Mouse (Mus musculus) heart, embryonic 15.5 days (tissue): ENCODE results near the gene Syt7. TPM values are rescaled to one million over a fixed set of nuclear protein-coding genes. Genes with fewer than 3 reads are reported as not detected.
A peak's percentile ranks its signal among the peaks of the same experiment; 100 is the strongest.

Experiments used
- ATAC-seq: fragments of 200-750 bp; cut with Nextera tagmentation; replicated peaks from 2 replicates; pipeline ENCODE4 v1.8.0; 2017; ENCODE audit warnings: low read depth, moderate TSS enrichment; ENCODE audit not compliant: insufficient number of reproducible peaks, insufficient read depth, low FRiP score
- H3K27ac ChIP-seq: fragments of 300-500 bp; sonication (generic); 2 replicates; pipeline ENCODE4 v1.5.1; 2015; ENCODE audit warnings: mild to moderate bottlenecking, inconsistent platforms
- H3K27me3 ChIP-seq: fragments of 300-500 bp; sonication (generic); 2 replicates; pipeline ENCODE4 v1.6.1; 2015; ENCODE audit warnings: inconsistent platforms
- H3K36me3 ChIP-seq: fragments of 300-500 bp; sonication (generic); 2 replicates; pipeline ENCODE4 v1.6.1; 2015; ENCODE audit warnings: mild to moderate bottlenecking, inconsistent platforms
- H3K4me1 ChIP-seq: fragments of 300-500 bp; sonication (generic); replicated peaks from 2 replicates; pipeline ENCODE4 v1.6.1; 2015; ENCODE audit warnings: inconsistent platforms
- H3K4me2 ChIP-seq: fragments of 300-500 bp; sonication (generic); 2 replicates; pipeline ENCODE4 v1.6.1; 2015; ENCODE audit warnings: inconsistent platforms, mild to moderate bottlenecking, moderate library complexity
- H3K4me3 ChIP-seq: fragments of 300-500 bp; sonication (generic); 2 replicates; pipeline ENCODE4 v1.5.1; 2015; ENCODE audit warnings: mild to moderate bottlenecking, inconsistent platforms
- H3K9ac ChIP-seq: fragments of 300-500 bp; sonication (generic); 2 replicates; pipeline ENCODE4 v1.6.1; 2015; ENCODE audit warnings: mild to moderate bottlenecking, inconsistent platforms
- H3K9me3 ChIP-seq: fragments of 300-500 bp; sonication (generic); replicated peaks from 2 replicates; pipeline ENCODE4 v1.6.1; 2016; ENCODE audit warnings: inconsistent platforms
- WGBS: fragments of 180-500 bp; shearing (Covaris S2); methylation state at CpG from one replicate; pipeline ENCODE4 v1.1.7; 2015; ENCODE audit warnings: mixed read lengths; 5-methylcytosine and 5-hydroxymethylcytosine counted together
- polyA plus RNA-seq: library from polyadenylated mRNA; unstranded; fragments of >200 nt; fragmentation: Nextera tagmentation; extraction: Ambion mirVana; gene quantifications from 2 replicates; pipeline ENCODE4 v1.2.1, GENCODE M21; 2015

The Syt7 gene
- polyA plus RNA-seq, 1 experiment from 2014 or later: 0.48 TPM

DNA sequence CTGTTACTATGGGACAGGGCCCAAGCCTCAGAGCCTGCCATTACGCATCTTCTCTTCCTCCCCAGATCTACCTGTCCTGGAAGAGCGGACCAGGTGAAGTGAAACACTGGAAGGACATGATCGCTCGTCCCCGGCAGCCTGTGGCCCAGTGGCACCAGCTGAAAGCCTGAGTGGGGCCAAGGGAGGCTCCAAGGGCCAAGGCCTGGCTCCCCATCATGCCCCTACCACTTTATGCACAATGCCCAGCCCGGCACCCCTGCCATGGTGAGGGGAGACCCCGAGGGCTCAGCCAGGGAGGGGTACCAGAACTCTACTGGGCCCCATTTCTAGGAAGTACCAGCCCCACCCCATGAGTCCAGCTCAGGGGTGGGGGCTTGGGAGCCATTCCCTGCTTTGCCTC is 59.4 kb downstream of the Syt7 start:
- Histone ChIP-seq H3K36me3 (no peaks in the 10 kb centered on the region), H3K4me2 (no peak overlapping the region), H3K4me3 (no peak overlapping the region), H3K9ac (no peak overlapping the region), H3K4me1 (no peaks in the 10 kb centered on the region), H3K27ac (no peak overlapping the region), H3K9me3 (no peaks in the 10 kb centered on the region), H3K27me3 (peaks cover 30% of the 10 kb centered on the region)
- no peak for ATAC-seq
- WGBS: 93% methylated on average over 7 of the region's 7 CpGs

DNA sequence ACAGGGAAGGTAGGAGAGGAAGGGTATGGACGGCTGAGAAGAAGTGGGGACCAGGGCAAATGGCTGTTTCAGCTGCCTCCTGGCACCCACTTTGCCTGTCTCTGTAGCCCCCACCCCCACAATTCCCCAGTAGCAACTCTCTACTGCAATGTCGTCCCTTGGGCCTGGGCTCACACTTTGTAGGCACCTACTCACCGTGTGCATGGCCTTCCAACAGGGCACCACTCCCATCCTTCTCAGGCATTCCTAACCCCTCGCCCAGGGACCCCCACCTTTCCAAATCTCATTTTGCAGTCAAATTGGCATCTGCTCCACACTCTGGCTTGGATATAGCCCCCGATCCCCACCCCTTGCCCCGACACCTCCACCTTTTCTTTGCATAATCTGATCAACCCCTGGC is 60.3 kb downstream of the Syt7 start:
- no peak overlapping the region for H3K9ac ChIP-seq
- no peaks in the 10 kb centered on the region for H3K9me3 ChIP-seq
- no peak for ATAC-seq
- H3K4me1 ChIP-seq: no peaks in the 10 kb centered on the region
- H3K4me3 ChIP-seq: no peak overlapping the region
- H3K27me3 ChIP-seq: peaks cover 38% of the 10 kb centered on the region
- no peaks in the 10 kb centered on the region for H3K36me3 ChIP-seq
- H3K27ac ChIP-seq: no peak overlapping the region
- H3K4me2 ChIP-seq: no peak overlapping the region
- WGBS: 52% methylated on average over 6 of the region's 6 CpGs

DNA sequence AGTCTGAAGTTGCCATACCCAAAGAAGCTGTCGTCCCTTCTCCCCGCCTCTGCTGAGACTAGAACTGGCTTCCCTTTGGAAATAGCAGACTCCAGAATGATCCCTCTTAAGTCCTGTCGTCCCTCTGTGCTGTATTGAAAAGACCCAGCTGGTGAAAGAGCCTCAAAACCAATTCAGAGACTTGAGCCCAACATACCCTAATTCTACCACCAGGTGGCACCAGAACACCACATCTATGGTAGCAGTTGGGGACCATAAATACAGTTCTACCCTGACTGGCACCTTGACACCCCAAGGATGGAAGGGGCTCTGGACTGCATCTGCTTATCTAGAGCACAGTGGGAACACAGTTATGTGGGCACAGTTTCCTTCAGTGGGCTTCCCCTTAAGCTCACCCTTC is 60.8 kb downstream of the Syt7 start:
- Histone ChIP-seq H3K27me3 (peaks cover 44% of the 10 kb centered on the region), H3K4me1 (no peaks in the 10 kb centered on the region), H3K4me2 (no peak overlapping the region), H3K4me3 (no peak overlapping the region), H3K9me3 (no peaks in the 10 kb centered on the region), H3K36me3 (no peaks in the 10 kb centered on the region), H3K27ac (no peak overlapping the region), H3K9ac (no peak overlapping the region)
- ATAC-seq: 0 out of 2 replicates have a peak, but pooled peaks have one; percentile 16
- 4% methylated on average over 3 of the region's 3 CpGs for WGBS

DNA sequence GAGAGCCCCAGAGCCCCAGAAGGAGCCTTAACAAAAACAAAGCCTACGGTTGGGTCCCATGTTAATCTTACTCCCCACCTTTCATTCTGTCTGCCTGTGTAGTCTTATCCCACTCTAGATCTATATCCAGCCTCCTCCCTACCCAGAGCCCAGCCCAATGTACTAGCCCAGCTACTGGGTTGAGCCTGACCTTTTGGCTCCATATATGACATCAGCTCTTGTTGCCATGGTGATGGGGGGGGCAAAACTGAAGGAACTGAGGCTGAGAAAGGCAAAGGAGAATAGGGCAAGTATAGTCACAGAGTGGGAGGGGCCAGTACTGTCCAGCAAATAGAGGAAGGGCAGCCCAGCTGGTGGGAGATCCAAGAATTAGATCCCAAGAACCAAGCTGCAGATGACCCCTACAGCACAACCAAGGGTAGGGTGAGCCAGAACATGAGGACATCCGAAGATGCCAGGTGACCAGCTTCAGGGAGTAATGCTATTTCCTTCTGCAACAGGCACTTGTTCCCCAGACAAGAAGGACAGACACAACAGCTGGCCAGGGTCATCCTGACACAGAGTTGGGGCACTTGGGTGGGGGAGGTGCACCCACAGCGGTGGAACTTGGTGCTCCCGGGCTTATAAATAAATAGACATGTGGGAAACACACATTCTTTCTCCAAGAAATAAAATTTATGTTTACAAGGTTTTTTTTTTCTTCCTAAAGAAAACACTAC is 66.0 kb downstream of the Syt7 start:
- WGBS: 49% methylated on average over 4 of the region's 4 CpGs
- ATAC-seq: no peak

DNA sequence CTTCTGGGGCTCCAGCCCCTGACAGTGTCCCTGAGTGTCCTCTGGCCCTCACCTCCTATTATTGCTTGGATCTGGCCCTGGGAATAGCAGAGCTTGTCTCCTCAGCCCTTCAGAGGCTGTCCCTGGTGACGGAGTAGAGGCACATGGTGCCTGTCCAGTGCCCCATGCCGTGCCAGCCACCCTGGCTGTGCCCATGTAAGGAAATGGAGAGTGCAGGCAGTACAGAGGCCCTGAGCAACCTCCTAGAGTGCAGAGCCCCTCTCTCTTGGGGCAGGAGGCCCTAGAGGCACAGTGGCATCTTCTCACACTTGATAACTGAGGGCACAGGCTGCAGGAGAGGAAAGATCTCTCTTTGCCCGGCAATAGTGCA is 66.5 kb downstream of the Syt7 start:
- Histone ChIP-seq H3K27me3 (peaks cover 96% of the 10 kb centered on the region), H3K27ac (no peak overlapping the region), H3K36me3 (no peaks in the 10 kb centered on the region), H3K9ac (no peak overlapping the region), H3K4me1 (peaks cover 19% of the 10 kb centered on the region), H3K4me3 (no peak overlapping the region), H3K9me3 (no peaks in the 10 kb centered on the region), H3K4me2 (no peak overlapping the region)
- WGBS: 66% methylated on average over 3 of the region's 3 CpGs
- ATAC-seq: no peak

More for the DNA sequence above, 66.0 kb downstream of the Syt7 start:
- Histone ChIP-seq H3K9me3 (no peaks in the 10 kb centered on the region), H3K27me3 (peaks cover 95% of the 10 kb centered on the region), H3K9ac (no peak overlapping the region), H3K36me3 (no peaks in the 10 kb centered on the region), H3K4me3 (no peak overlapping the region), H3K4me1 (peaks cover 19% of the 10 kb centered on the region), H3K4me2 (no peak overlapping the region), H3K27ac (no peak overlapping the region)

DNA sequence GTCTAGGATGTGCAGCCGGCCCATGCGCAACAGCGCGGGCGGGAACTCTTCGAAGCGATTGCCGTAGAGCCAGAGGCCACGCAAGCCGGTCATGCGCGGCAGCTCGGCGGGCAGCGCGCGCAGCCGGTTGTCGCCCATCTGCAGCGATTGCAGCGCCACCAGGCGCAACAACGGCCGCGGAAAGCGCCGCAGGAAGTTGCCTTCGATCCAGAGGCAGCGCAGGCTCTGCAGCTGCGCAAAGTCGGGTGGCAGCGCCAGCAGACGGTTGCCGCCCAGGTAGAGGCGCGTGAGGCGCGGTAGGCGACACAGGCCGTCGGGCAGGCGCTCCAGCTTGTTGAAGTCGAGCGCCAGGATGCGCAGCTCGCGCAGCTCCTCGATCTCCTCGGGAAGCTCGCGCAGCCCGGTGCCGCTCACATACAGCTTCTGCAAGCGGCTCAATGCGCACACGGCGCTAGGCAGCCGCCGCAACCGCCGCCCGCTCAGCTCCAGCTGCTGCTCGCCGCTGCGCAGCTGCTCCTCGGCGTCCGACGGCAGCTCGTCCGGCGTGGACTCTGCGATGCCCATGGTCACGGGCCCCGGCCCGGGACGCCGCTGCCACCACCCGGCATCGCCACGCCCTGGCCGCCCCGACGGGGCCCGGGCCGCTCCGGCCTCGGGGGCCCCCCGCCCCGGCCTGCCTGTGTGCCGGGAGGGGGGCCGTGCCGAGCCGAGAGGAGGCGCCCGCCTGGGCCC is 68.0 kb downstream of the Syt7 start, which contains the start of gene Lrrc10b:
Lrrc10b (minus strand) TSS at position 722 of the 732 bp plus-strand sequence.
- WGBS: under 1% methylated on average over 77 of the region's 96 CpGs
- peaks cover 19% of the 10 kb centered on the region for H3K4me1 ChIP-seq
- peak within 1 kb of the TSS; percentile 86 for H3K4me2 ChIP-seq
- H3K9me3 ChIP-seq: no peaks in the 10 kb centered on the region
- H3K9ac ChIP-seq: no peak within 1 kb of the TSS
- ATAC-seq: peak; percentile 32; the same call in 1 of the 2 replicates
- peak within 1 kb of the TSS; percentile 50 for H3K4me3 ChIP-seq
- H3K27ac ChIP-seq: no peak within 1 kb of the TSS
- no peaks in the 10 kb centered on the region for H3K36me3 ChIP-seq
- peaks cover 98% of the 10 kb centered on the region for H3K27me3 ChIP-seq

DNA sequence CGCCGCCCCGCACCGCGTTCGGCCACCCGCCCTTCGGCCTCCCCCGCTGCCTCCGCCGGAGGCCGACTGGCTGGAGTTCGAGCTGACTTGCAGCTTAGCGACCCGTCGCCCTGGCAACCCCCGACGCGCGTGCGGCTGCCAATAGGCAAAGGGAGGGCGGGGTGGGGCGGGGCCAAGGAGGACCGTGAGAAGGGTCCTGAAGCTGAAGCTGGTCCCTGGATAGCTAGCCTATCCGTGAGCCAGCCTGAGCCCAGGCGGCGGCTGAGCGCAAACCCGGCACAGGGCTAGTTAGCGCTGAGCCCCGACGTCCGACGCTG is 68.6 kb downstream of the Syt7 start:
- peaks cover 19% of the 10 kb centered on the region for H3K4me1 ChIP-seq
- H3K36me3 ChIP-seq: no peaks in the 10 kb centered on the region
- H3K9ac ChIP-seq: no peak overlapping the region
- peak overlapping the region; percentile 50 for H3K4me3 ChIP-seq
- peak overlapping the region; percentile 86 for H3K4me2 ChIP-seq
- ATAC-seq: peak; percentile 72
- H3K27me3 ChIP-seq: peaks cover 98% of the 10 kb centered on the region
- no peaks in the 10 kb centered on the region for H3K9me3 ChIP-seq
- 1% methylated on average over 31 of the region's 34 CpGs for WGBS
- H3K27ac ChIP-seq: no peak overlapping the region

DNA sequence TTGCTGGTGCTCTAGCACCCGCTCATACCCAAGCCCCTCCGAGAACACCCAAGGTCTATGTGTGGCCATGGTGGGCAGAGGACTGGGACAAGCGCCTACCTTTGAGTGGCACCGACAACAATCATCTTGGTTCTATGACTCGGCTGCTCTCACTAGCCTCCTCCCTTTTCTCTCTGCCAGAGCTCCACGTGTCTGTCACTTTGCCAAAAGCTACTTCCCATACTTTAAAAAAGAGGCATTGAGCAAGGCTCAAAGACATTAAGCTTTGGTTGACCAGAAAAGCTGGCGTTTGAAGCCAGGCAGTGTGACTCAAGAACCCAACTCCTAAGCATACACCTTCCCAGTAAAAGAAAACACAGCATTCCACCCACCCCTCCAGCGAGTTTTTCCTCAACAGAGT is 69.2 kb downstream of the Syt7 start:
- 15% methylated on average over 8 of the region's 8 CpGs for WGBS
- ATAC-seq: no peak

DNA sequence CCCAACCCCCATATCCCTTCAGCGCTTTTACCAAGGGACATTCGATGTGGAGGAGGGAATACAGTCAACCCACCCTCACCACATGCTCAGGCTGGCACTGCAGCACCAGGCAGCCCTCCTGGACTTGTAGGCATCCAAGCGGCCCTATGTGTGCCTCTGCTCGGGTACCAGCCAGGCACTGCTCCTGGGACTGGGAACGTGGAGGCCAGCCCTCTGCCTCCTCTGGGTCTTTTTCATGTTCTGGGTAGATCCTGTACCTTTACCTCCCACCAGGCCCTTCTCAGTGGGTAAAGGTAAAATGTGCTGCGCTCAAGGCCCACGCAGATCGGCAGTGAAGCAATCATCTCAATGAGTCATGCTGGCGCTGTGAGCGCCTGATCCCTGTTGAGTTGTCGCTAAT is 71.0 kb downstream of the Syt7 start:
- peaks cover 19% of the 10 kb centered on the region for H3K4me1 ChIP-seq
- H3K4me3 ChIP-seq: no peak overlapping the region
- no peak overlapping the region for H3K9ac ChIP-seq
- H3K27ac ChIP-seq: no peak overlapping the region
- 47% methylated on average over 11 of the region's 11 CpGs for WGBS
- no peak for ATAC-seq
- no peak overlapping the region for H3K4me2 ChIP-seq
- no peaks in the 10 kb centered on the region for H3K36me3 ChIP-seq
- peaks cover 97% of the 10 kb centered on the region for H3K27me3 ChIP-seq
- H3K9me3 ChIP-seq: no peaks in the 10 kb centered on the region

More for the DNA sequence above, 69.2 kb downstream of the Syt7 start:
- Histone ChIP-seq H3K9ac (no peak overlapping the region), H3K4me3 (peak overlapping the region; percentile 50), H3K4me1 (peaks cover 19% of the 10 kb centered on the region), H3K27me3 (peaks cover 97% of the 10 kb centered on the region), H3K4me2 (peak overlapping the region; percentile 86), H3K36me3 (no peaks in the 10 kb centered on the region), H3K27ac (no peak overlapping the region), H3K9me3 (no peaks in the 10 kb centered on the region)

DNA sequence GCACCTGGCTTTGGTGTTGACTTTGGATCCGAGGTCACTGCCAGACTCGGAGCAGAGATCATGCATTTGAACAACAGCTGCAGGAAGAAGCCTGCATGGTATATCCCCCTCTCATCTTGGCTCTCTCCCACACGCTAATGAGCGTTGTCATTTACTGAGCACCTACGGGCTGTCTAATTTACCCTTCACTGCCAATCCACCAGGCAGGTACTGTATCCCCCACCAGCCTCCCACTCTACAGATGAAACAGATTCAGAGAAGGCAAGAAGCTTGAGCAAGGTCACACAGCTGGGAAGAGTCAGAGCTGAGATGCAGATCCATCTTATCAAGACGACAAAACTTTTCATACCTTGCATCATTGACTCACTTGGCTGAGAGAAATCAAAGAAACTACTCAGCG is 72.7 kb downstream of the Syt7 start:
- Histone ChIP-seq H3K4me3 (no peak overlapping the region), H3K27ac (no peak overlapping the region), H3K27me3 (peaks cover 95% of the 10 kb centered on the region), H3K36me3 (no peaks in the 10 kb centered on the region), H3K4me2 (no peak overlapping the region), H3K9me3 (no peaks in the 10 kb centered on the region), H3K9ac (no peak overlapping the region), H3K4me1 (peaks cover 16% of the 10 kb centered on the region)
- WGBS: 34% methylated on average over 7 of the region's 7 CpGs
- no peak for ATAC-seq

DNA sequence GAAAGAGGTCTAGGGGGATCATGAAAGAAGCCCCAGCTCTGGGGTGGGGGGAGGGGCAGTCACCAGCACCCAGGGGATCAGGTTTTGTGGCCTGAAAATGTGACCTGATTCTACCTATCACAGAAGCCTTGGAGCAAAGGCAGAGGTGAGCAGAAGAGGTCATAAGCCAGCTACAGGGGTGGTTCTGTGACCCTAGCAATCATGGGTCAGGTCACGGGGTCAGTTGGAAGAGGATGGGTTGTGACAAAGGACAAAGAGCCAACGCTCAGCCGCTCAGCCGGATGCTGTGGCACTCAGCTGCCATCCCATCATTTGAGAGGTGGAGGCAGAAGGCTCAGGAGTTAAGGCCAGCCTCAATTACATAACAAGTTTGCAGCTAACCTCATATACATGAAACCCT is 75.5 kb downstream of the Syt7 start:
- no peaks in the 10 kb centered on the region for H3K9me3 ChIP-seq
- H3K4me3 ChIP-seq: no peak overlapping the region
- peaks cover 76% of the 10 kb centered on the region for H3K27me3 ChIP-seq
- no peak overlapping the region for H3K27ac ChIP-seq
- ATAC-seq: no peak
- no peaks in the 10 kb centered on the region; the same call in 1 of the 2 replicates for H3K4me1 ChIP-seq
- WGBS: 51% methylated on average over 4 of the region's 4 CpGs
- no peak overlapping the region for H3K4me2 ChIP-seq
- H3K36me3 ChIP-seq: no peaks in the 10 kb centered on the region
- no peak overlapping the region for H3K9ac ChIP-seq
